Mouse (Mus musculus) erythroid progenitor cell, adult 5-6 weeks (primary cell): ENCODE measurements around the gene Slc13a4. TPM values are rescaled to one million over a fixed set of nuclear protein-coding genes. Genes with fewer than 3 reads are reported as not detected.
A peak's percentile ranks its signal among the peaks of the same experiment; 100 is the strongest.

Experiments
- ATAC-seq: replicated peaks from 2 replicates; pipeline ENCODE4 v1.8.0; 2016; ENCODE audit warnings: moderate number of reproducible peaks, mild to moderate bottlenecking, moderate TSS enrichment, inconsistent platforms; ENCODE audit not compliant: poor library complexity, low FRiP score, severe bottlenecking
- total RNA-seq, 2 experiments: library from RNA; stranded (forward) in 1 of 2; stranded (reverse) in 1 of 2; fragments of 150-400 nt in 1 of 2; fragments of 186-747, 209-891 nt in 1 of 2; gene quantifications; 2 replicates each; pipeline versions ENCODE4 v1.2.3 to v1.2.4; 2015 to 2017; ENCODE audit warnings: low replicate concordance in 2 of 2

Gene Slc13a4
- total RNA-seq, 2 experiments from 2014 or later: not detected

DNA sequence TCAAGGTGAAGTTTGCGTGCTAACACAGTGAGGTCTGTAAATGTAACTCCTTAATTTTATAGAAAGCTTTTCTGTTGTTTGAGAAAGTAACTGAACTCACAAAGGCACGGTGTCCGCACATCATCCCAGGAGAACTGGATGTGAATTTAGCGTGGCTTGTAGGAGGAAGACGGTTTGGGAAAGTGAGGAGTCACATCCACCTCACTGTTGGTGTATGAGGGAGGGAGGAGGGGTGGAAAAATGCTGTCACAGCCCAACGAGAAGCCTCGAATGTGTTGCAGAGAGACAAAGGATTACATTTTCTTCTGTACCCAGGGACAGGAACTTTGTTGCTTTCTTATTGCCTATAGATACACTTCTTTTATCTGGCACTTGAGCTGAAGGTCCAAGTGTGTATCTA is 47.4 kb downstream of the Slc13a4 start:
- no peak for ATAC-seq

DNA sequence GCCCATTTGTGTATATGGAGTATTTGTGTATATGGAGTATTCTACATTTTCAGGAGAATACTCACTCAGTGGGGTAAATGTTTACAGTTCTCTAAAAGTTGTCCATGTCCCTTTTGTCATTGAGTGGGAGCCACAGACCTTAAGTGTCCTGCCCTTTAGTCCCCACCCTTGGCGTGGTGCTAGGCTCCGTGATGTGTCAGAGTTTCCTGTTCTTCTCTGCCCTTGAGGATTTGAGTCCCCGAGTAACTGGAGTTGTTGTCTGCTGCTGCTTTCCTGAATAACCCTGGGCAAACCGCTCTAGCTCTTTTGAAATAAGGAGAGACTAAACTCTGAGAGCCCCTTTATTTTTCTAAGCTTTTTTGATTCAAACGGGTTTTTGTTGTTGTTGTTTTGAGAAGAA is 48.4 kb downstream of the Slc13a4 start:
- ATAC-seq: no peak

- ATAC-seq: no peak
These were observed 49.0 kb downstream of the Slc13a4 start for GRCm38 (mm10) chr6:35258922-35259321.

GRCm38 (mm10) chr6:35257626-35258190 is 50.2 kb downstream of the Slc13a4 start:
- ATAC-seq: no peak

DNA sequence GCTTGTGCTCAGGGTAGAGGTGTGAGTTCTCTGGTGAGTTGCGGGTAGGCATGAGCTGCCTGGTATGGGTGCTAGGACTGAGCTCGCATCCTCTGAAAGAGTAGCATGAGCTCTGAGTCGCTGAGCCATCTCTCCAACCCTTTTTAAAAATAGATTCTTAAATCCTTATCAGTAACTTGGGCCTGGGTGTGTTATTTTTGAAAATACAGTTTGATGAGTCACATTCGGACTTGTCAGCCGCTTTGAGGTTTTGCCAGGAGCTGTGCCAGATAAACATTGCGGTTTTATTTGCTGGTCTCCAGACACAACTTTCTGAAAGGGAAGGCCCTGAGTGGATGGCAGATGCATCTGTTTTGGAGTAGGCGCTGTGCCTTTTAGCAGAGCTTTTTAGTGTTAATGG is 51.2 kb downstream of the Slc13a4 start:
- peak; percentile 57 for ATAC-seq

DNA sequence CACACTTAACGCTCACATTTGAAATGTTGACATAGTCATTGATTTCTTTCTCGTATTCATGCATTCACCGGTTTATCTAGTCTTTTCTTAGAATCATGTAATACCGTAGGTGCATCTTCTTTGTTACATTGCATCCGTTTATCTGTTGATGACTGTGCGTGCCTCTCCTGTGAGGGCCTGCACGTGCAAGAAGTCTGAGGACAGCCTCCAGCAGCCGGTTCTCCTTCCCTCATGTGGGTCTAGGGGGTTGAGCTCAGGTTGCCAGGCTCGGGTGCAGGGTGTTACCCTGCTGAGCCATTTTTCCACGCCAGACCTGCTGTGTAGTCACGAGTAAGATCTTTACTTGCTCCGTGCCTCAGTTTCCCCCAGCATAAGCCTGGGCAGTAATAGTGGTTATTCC is 52.9 kb downstream of the Slc13a4 start:
- no peak for ATAC-seq

DNA sequence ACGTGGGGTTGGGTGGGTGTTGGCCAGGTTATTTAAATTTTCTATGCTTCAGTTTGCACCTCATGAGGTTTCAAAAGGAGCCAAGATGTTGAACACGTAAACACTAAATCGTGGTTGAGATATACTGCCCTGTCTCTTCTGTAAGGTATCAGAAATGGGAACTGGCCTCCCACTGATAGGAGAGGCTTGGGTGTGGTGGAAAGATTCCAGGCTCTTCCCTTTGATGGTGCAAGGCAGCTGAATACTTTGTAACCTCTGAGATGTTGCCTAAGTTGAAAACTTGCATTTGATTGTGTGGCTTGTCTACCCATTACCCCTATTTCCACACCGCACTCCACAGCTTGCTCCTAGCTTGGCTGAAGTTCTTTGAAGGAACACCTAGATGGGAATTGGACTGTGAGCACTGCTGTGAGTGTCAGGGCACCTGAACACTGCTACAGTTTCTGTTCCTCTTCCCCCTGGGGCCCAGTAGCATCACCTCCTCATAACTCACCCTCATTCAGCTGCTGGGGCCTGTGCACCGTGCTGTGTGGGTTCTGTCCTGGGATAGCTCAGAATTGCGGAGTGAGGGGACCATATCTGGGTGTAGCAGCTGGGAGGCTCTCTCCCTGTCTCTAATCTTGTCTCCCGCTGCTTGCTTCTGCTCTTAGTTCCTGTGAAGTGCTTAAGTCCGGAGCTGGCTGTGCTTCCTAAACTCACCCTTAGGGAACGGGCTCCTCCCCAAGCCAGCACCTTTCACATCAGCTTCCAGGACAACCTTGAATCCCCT is 53.6 kb downstream of the Slc13a4 start:
- peak; percentile 67 for ATAC-seq

GRCm38 (mm10) chr6:35253474-35253873 is 54.5 kb downstream of the Slc13a4 start:
- ATAC-seq: 0 out of 2 replicates have a peak, but pooled peaks have one; percentile 13

- ATAC-seq: peak; percentile 67
These were observed 55.2 kb downstream of the Slc13a4 start for GRCm38 (mm10) chr6:35252477-35253346.

DNA sequence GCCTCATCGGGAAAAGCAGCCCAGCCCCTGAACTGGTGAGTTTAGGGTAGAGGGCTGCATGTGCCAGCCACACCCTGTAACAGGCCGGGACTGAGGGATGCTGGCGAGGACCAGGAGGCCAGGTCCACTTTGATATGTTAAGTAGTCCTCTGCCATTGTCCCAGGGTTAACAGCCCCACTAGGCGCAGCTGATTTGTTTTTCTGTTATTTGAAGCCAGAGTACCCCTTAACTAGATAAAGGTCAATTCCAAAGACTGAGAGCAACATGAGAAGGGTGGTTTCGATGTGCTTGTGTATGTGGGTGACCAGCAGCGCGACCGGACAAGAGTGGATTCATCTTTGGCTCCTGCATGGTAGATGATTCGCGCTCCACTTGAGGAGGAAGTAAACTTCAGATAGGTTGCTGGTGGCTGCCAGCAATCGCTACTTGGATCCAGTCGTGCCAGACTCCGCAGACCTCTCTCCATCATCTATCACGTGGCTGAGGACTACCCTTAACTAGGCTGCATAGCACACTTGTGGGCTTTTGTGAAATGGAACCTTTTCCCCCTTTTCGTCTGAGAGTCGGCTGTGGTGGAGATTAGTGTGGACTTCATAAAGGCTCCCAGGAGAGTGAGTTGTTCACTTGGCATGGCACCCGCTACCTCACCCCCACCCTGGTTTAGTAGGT is 56.0 kb downstream of the Slc13a4 start:
- no peak for ATAC-seq

DNA sequence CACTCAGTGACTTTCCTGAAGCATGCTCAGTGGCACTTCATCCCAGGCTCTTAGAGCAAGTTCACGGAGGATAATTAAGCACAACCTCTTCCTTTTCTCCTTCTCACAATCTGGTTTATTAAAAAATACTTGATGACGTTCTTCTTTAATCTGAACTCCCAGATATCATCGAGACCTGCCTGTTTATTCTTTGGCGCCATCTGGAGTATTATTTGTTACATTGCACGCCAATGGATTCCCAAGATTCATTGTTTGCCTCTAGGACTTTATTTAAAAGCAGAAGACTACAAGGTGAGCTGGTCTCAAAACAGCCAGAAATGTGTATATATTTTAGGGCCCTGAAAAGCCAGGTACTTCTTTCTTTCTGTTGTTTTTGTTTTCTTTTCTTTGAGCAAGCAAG is 62.8 kb downstream of the Slc13a4 start:
- ATAC-seq: no peak

GRCm38 (mm10) chr6:35243989-35244388 is 63.9 kb downstream of the Slc13a4 start:
- no peak for ATAC-seq

DNA sequence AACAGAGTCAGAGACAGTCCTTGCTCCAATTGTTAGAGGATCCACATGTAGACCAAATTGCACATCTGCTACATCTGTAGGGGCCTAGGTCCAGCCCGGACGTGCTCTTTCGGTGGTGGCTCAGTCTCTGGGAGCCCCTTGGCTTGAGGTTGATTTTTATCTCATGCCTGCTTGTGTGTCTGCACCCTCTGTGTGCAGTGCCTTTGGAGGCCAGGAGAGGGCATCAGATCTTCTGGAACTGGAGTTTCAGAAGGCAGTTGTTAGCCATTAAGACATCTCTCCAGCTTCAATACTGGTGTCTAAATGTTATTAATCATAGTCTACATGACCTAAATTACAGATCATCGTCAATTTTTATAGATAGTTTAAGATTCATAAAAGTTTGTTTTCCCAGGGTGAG is 64.7 kb downstream of the Slc13a4 start:
- no peak for ATAC-seq

DNA sequence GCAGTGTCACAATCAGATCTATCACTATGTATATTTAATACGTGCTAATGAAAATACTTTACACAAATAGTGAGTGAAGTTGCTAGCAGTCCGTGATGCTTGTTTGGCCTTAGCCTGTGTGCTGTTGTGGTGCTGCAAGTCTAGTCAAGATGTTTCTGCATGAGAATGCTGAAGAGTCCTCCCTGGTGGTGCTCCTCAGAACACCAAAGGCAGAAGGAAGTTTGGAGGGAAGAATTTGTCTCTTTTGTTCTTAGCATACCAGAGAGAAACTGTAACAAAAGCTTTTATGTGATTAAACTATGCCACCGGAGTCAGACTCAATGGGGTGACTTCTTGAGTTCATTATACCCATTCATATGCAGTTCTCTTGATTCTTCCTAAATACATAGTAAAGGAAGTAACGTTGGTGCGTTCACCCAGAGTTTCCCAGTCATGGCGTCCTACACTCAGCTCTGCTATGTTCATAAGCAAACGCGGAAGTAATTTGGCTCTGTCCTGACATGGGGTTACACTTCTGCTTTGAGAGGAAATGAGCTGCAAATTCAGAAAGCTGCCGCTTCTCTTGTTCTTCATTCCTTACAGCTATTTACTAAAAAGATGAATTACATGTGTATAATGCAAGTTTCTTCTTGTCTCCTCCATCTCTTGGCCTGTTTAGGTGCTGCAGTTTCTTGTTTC is 71.7 kb downstream of the Slc13a4 start:
- no peak for ATAC-seq

- no peak for ATAC-seq
These were observed 78.5 kb downstream of the Slc13a4 start for GRCm38 (mm10) chr6:35229415-35229814.

DNA sequence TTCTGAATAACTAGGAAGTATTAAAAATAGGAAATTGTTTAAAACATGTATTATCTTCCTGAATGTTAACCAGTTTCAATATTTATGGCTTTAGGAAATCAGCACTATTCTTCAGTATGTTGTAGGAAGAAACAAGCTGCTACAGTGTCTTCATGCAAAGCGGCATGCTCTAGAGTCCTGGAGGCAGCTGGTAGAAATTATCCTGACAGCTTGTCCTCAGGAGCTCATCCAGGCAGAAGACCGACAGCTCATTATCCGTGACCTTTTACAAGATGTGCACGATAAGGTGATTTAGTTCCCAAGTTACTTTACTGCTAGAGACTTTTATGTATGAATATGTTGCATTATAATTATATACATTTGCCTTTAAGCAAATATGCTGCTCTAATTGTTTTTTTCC is 82.2 kb downstream of the Slc13a4 start:
- no peak for ATAC-seq
